Mouse (Mus musculus): ENCODE measurements at regions not wholly inside any gene's neighbourhood (a gene's known extent, or its start where the extent isn't known, plus 50 kb on each side); places are given as distances from the start of the nearest gene placed in this dataset.

DNA sequence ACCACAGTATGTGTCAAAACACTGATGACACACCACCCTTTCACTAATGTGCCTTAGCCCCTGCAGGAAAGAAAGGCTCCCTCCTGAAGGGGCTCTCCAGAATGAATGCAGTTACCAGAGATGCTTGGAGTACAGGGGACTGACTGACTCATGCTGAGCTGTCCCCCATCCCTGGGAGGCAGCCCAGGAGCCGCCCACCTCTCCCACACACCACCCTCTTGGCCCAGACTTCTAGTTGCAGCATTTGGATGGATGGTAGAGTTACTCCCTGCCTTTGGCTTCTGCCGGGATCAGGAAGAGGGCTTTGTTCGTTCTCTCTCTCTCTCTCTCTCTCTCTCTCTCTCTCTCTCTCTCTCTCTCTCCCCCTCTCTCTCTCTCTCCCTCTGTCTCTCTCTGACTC lies 53.4 kb upstream of the Jun start:
- H3K27ac ChIP-seq: peak overlapping the region; percentile 54; the same call in 1 of the 2 replicates

DNA sequence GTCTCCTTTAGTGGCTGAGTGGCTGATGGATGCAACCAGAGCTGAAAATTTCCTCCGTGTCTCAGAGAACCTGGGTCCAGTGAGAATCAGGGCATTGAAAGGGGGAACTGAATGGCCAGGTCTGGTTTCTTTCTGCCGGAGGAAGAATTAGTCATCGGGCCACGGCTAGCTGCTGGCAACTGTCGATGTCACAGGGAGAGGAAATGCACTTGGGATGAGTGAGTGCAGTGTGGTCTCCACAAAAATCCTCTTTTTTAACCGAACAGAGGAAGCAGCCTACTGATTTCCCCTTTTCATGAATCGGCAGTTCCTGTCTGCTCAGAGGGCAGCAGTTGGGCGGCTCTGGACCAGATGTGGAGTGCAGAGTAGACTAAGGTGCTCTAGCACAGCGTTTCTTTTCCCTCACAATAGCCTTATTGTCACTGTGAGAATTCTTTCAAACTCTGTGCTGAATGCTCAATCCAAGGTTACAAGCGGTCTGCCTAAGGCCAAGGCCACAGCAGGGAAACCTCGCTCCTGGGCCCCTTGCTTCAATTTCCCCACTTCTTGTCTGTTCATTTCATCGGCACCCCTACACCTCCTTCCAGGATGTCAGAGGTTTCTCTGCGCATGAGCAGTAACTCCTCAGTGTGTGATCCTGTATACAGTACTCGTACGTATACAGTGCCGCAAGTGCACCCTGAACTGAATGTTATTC lies 54.1 kb upstream of the Jun start:
- 0 out of 2 replicates have a peak overlapping the region, but pooled peaks have one; percentile 4 for H3K9ac ChIP-seq
- no peaks in the 10 kb centered on the region for H3K9me3 ChIP-seq
- peak overlapping the region; percentile 54; the same call in 1 of the 2 replicates for H3K27ac ChIP-seq
- H3K4me2 ChIP-seq: peak overlapping the region; percentile 30
- no peak overlapping the region for H3K4me3 ChIP-seq (replicated peaks)
- H3K27me3 ChIP-seq: peaks cover 15% of the 10 kb centered on the region; the same call in 1 of the 2 replicates
- ATAC-seq (ENCODE audit: low FRiP score): peak; percentile 45
- peaks cover 27% of the 10 kb centered on the region for H3K4me1 ChIP-seq
- WGBS: 25% methylated on average over 16 of the region's 16 CpGs
- H3K36me3 ChIP-seq (replicated peaks): no peaks in the 10 kb centered on the region

More for the DNA sequence above, 53.4 kb upstream of the Jun start:
- ATAC-seq (ENCODE audit: low FRiP score): no peak
- H3K36me3 ChIP-seq (replicated peaks): no peaks in the 10 kb centered on the region
- H3K9me3 ChIP-seq: no peaks in the 10 kb centered on the region
- 47% methylated on average over 3 of the region's 3 CpGs for WGBS
- no peak overlapping the region for H3K4me3 ChIP-seq (replicated peaks)
- H3K4me2 ChIP-seq: peak overlapping the region; percentile 30; the same call in 1 of the 2 replicates
- no peak overlapping the region for H3K9ac ChIP-seq
- peaks cover 27% of the 10 kb centered on the region for H3K4me1 ChIP-seq
- peaks cover 15% of the 10 kb centered on the region; the same call in 1 of the 2 replicates for H3K27me3 ChIP-seq

DNA sequence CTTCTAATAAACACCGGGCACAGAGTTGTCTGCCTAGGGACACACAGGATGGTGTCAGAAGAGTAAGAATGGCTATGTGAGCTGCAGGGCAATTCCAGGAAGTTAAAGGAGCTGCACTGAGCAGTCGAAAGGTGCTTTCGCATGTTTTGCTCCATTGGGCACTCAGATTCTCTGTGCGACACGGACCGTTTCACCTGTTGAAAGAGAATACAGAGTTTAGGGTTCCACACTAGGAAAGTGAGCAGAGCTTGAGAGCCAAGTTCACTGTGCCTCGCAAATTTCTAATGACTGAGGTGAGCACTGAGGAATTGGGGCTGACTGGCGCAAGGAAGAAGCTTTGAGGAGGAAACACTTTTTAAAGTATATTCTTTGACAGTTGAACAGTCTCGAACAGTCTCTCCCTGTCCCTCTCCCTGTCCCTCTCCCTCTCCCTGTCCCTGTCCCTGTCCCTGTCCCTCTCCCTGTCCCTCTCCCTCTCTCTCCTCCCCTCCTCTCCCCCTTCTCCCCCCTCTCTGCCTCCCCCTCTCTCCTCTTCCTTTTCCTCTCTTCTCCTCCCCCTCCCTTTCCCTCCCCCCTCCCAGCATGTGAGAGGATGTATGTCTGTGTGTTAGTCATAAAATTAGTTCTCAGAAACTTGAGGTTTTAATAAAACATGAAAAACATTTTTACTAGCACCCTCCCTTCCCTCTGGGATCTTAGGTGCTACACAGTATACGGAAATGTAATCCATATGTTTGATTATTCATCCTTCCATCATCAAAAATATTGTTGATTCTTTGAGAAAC lies 55.1 kb upstream of the Jun start:
- Histone ChIP-seq H3K9ac (no peak overlapping the region), H3K4me2 (no peak overlapping the region), H3K27me3 (peaks cover 15% of the 10 kb centered on the region; the same call in 1 of the 2 replicates), H3K27ac (no peak overlapping the region), H3K9me3 (no peaks in the 10 kb centered on the region), H3K4me1 (peaks cover 27% of the 10 kb centered on the region), H3K4me3 (replicated peaks) (no peak overlapping the region), H3K36me3 (replicated peaks) (no peaks in the 10 kb centered on the region)
- no peak; the same call in 1 of the 2 replicates for ATAC-seq (ENCODE audit: low FRiP score)
- 68% methylated on average over 10 of the region's 10 CpGs for WGBS

DNA sequence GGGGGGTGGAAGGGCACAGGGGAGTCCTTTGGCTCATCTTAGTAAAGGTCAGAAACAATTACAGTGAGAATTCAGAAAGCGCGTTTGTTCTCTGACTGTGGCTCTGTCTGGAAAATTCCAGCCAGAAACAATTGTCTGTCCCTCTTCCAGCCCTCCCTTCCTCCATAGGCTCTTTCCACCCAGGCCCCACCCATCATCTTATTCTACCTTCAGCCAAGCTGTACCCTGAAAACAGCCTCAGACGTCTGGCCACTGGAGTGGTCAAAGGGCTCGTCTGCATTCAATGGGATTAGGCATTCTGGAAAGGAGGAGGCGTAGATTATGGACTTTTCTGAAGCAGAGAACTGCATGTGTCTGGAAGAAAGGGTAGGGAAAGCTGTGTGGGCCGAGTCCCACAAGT lies 56.8 kb upstream of the Jun start:
- Histone ChIP-seq H3K9me3 (no peaks in the 10 kb centered on the region), H3K4me2 (no peak overlapping the region), H3K4me1 (peaks cover 27% of the 10 kb centered on the region), H3K4me3 (replicated peaks) (no peak overlapping the region), H3K27ac (no peak overlapping the region), H3K9ac (no peak overlapping the region), H3K36me3 (replicated peaks) (no peaks in the 10 kb centered on the region), H3K27me3 (peaks cover 15% of the 10 kb centered on the region; the same call in 1 of the 2 replicates)
- 30% methylated on average over 6 of the region's 6 CpGs for WGBS
- no peak for ATAC-seq (ENCODE audit: low FRiP score)

DNA sequence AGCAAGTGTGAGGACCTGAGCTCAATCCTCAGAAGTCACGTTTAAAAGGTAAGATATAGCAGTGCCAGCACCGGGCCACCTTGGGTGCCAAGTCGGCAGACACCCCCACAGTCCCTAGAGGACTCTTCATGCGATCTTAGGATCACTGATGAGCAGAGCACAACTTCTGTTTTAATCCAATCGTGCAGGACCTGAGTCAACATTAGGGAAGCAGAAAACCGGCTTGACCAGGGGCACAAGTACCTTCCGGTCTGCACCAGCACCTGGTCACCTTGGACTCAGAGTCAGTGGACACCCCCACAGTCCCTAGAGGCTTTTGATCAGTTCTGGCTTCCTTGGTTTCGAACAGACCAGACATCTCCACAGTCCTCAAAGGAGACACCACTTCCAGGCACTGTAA lies 58.8 kb upstream of the Jun start:
- H3K27me3 ChIP-seq: peaks cover 12% of the 10 kb centered on the region; the same call in 1 of the 2 replicates
- no peaks in the 10 kb centered on the region for H3K9me3 ChIP-seq
- 94% methylated on average over 8 of the region's 8 CpGs for WGBS
- peaks cover 19% of the 10 kb centered on the region for H3K4me1 ChIP-seq
- H3K9ac ChIP-seq: no peak overlapping the region
- H3K27ac ChIP-seq: no peak overlapping the region
- H3K4me2 ChIP-seq: no peak overlapping the region
- H3K36me3 ChIP-seq (replicated peaks): no peaks in the 10 kb centered on the region
- no peak for ATAC-seq (ENCODE audit: low FRiP score)
- H3K4me3 ChIP-seq (replicated peaks): no peak overlapping the region

DNA sequence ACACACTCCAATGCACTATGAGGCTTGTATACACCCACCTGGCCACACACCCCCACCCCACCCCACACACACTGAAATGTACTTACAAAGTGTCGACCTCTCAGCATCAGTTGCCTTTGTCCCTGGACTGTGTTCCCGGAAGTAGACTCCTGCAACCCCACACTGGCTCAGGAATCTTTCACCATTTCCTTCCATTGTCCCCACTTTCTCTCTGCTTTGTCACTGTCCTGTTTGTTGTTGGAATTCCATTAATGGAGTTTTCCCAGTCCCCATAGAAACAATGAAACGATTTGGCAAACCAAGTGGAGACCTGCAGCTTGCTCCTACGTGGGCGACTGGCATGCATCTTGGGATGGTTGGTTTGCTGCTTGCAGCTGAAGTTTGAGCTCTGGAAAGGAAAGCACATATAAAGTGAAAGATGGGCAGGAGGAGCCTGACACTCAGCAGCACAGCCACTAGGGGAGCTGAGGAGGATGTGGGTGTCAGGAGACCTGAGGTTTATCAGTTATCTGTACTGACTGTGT lies 65.2 kb upstream of the Jun start:
- H3K27ac ChIP-seq: no peak overlapping the region
- H3K9me3 ChIP-seq: no peaks in the 10 kb centered on the region
- WGBS: 47% methylated on average over 5 of the region's 5 CpGs
- no peaks in the 10 kb centered on the region for H3K27me3 ChIP-seq
- H3K4me2 ChIP-seq: no peak overlapping the region
- no peak overlapping the region for H3K9ac ChIP-seq
- H3K36me3 ChIP-seq (replicated peaks): no peaks in the 10 kb centered on the region
- no peak for ATAC-seq (ENCODE audit: low FRiP score)
- no peak overlapping the region for H3K4me3 ChIP-seq (replicated peaks)
- no peaks in the 10 kb centered on the region for H3K4me1 ChIP-seq

DNA sequence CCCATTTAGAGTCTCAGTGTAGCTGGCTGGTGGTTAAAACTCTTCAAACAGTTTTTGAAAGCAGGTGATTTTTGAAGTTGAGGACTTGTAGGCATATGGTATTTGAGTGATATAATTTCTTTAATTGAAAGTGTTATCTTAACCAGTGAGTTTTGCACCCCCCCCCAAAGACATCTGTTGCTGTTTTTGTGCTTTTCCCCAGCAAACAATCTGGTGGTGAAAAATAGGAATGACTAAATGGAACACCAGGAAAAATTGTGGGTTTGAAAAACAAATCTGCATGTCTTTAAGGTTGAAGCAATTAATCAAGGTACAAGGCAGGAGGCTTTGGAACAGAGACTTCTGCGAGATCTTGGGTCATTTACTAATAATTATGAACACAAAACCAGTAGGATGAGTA lies 68.9 kb upstream of the Jun start:
- Histone ChIP-seq H3K27me3 (peaks cover 5% of the 10 kb centered on the region; the same call in 1 of the 2 replicates), H3K27ac (no peak overlapping the region), H3K4me2 (no peak overlapping the region), H3K9ac (no peak overlapping the region), H3K9me3 (no peaks in the 10 kb centered on the region), H3K4me1 (no peaks in the 10 kb centered on the region), H3K4me3 (replicated peaks) (no peak overlapping the region), H3K36me3 (replicated peaks) (no peaks in the 10 kb centered on the region)
- 93% methylated on average over 1 of the region's 1 CpGs for WGBS
- ATAC-seq (ENCODE audit: low FRiP score): no peak

DNA sequence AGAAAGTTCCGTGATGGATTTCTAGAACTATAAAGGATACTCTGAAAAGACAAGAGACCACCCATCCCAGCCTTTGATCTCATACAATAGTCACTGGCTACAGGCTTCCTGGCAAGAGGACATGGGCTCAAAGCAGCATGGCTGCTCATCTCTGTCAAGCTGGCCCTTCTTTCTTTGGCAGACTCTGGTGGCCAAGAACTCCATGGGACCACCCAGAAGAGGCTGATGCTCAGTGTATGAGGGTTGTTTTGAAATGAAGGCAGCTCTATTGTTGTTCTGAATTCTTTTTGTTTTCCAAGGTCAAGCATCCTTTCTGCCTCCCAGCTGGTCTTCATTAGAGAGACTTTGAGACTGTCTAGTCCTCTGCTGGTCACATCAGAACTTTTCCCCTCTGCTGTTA lies 73.3 kb upstream of the Jun start:
- 96% methylated on average over 1 of the region's 1 CpGs for WGBS
- peaks cover 10% of the 10 kb centered on the region; the same call in 1 of the 2 replicates for H3K27me3 ChIP-seq
- H3K4me2 ChIP-seq: no peak overlapping the region
- H3K36me3 ChIP-seq (replicated peaks): no peaks in the 10 kb centered on the region
- no peak overlapping the region for H3K27ac ChIP-seq
- no peak overlapping the region for H3K9ac ChIP-seq
- no peaks in the 10 kb centered on the region for H3K4me1 ChIP-seq
- no peak overlapping the region for H3K4me3 ChIP-seq (replicated peaks)
- H3K9me3 ChIP-seq: no peaks in the 10 kb centered on the region
- no peak for ATAC-seq (ENCODE audit: low FRiP score)

DNA sequence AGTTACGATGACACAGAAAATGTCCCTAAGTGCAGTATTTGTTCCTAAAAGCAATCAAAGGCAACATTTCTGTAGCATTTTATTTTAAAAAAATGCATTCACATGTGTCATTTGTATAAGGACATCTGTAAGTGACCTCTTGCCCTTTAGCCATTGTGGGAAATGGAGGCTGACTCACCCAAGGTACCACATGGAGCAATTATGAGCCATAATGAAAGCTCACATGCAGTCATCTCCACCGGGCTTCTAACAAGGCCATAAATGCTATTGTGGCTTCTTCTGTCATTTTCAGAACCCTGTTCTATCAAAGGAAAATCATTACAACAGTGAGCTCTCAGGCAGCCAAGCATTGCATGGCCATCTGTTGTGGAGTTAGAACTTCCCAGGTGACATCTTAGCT lies 75.9 kb upstream of the Jun start:
- no peak overlapping the region for H3K4me2 ChIP-seq
- no peaks in the 10 kb centered on the region for H3K36me3 ChIP-seq (replicated peaks)
- H3K9ac ChIP-seq: no peak overlapping the region
- no peaks in the 10 kb centered on the region for H3K4me1 ChIP-seq
- WGBS: 91% methylated on average over 2 of the region's 2 CpGs
- H3K4me3 ChIP-seq (replicated peaks): no peak overlapping the region
- H3K27me3 ChIP-seq: peaks cover 16% of the 10 kb centered on the region; the same call in 1 of the 2 replicates
- no peak for ATAC-seq (ENCODE audit: low FRiP score)
- H3K9me3 ChIP-seq: no peaks in the 10 kb centered on the region
- H3K27ac ChIP-seq: no peak overlapping the region

DNA sequence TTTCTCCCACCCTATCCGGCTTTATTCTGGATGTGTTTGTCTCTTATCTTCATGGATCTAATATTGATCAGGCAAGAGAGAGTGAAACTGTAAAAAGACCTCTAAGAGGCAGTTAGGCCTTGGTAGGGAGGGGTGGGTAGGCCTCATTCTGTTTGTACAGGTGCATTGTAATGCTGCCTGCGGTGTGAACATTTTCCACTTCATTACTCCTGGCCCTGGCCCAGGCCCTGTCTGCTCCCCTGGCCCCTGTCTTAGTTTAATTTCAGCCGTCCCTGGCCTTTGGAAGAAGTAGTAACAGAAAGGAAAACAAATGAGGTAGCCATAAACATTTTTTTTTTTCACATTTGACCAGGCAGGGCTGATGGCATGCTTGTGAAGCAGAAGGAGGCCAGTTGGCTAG lies 81.8 kb upstream of the Jun start:
- H3K27me3 ChIP-seq: peaks cover 25% of the 10 kb centered on the region; the same call in 1 of the 2 replicates
- 25% methylated on average over 3 of the region's 3 CpGs for WGBS
- no peak overlapping the region for H3K27ac ChIP-seq
- no peaks in the 10 kb centered on the region for H3K9me3 ChIP-seq
- ATAC-seq (ENCODE audit: low FRiP score): no peak
- H3K9ac ChIP-seq: no peak overlapping the region
- H3K4me3 ChIP-seq (replicated peaks): no peak overlapping the region
- H3K4me2 ChIP-seq: no peak overlapping the region
- peaks cover 48% of the 10 kb centered on the region for H3K4me1 ChIP-seq
- no peaks in the 10 kb centered on the region for H3K36me3 ChIP-seq (replicated peaks)

DNA sequence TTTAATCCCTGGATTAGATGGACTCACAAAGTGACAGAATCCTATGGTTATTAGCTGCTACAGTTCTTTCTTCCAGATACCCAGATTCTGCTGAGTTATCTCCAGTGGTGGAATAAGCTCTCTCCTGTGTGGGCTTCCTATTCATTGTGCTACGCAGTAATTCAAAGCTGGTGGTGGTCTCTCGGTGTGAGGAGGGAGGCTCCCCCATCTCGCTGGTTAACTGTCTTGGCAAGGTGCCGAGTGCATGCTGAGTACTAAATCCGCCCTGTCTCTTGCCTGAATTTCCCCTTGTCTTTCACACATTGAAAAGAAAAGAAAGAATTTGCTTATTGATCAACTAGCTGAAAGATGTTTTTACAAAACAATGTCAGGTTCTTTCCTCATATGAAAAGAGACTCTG lies 82.6 kb upstream of the Jun start:
- peak; percentile 45; the same call in 1 of the 2 replicates for ATAC-seq (ENCODE audit: low FRiP score)
- whole genome bisulfite sequencing: 2% methylated on average over 5 of the region's 5 CpGs

DNA sequence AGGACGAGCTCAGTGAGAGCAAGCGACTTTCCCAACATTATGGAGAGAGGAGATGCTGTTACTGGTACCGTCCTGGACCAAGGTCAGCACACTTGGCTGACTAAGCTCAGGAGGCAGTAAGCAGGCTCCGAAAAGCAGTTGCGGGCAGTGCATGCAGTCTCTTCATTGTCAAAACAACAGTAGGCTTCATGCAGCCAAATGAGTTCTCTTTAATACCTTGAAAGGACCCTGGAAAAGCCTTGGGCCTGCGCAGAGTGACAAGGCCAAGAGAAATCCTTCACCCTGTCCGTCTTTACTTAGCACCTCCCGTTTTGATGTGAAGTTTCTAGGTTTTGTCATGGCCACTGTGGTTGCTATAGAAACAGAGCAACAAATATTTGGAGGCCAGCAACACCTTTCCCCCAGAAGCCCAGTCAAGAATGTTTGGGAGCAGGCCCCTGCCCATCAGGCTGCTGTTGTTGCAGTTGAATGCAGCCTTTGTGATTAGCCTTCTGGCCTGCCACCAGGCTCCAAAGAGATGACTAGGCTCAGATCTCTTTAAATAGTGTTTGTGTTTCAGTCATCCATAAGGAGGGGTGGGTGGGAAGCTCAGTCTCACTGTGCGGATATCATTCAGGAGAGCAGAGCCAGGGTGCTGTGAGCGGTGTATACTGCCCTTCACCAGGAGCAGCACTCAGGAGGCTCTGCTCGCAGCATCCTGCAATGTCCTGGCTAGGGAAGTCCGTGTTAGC lies 85.6 kb upstream of the Jun start:
- ATAC-seq (ENCODE audit: low FRiP score): peak; percentile 88
- no peak overlapping the region for H3K4me3 ChIP-seq (replicated peaks)
- WGBS: 22% methylated on average over 12 of the region's 12 CpGs
- peaks cover 49% of the 10 kb centered on the region for H3K4me1 ChIP-seq
- no peak overlapping the region; the same call in 1 of the 2 replicates for H3K9ac ChIP-seq
- peak overlapping the region; percentile 27 for H3K4me2 ChIP-seq
- H3K27ac ChIP-seq: peak overlapping the region; percentile 11
- H3K36me3 ChIP-seq (replicated peaks): no peaks in the 10 kb centered on the region
- H3K9me3 ChIP-seq: no peaks in the 10 kb centered on the region
- H3K27me3 ChIP-seq: peaks cover 24% of the 10 kb centered on the region

More for the DNA sequence above, 82.6 kb upstream of the Jun start:
- no peak overlapping the region for H3K4me2 ChIP-seq
- no peak overlapping the region for H3K27ac ChIP-seq
- no peaks in the 10 kb centered on the region for H3K36me3 ChIP-seq (replicated peaks)
- H3K4me1 ChIP-seq: peaks cover 49% of the 10 kb centered on the region
- H3K9ac ChIP-seq: no peak overlapping the region
- H3K9me3 ChIP-seq: no peaks in the 10 kb centered on the region
- H3K4me3 ChIP-seq (replicated peaks): no peak overlapping the region
- H3K27me3 ChIP-seq: peaks cover 20% of the 10 kb centered on the region; the same call in 1 of the 2 replicates
